Mouse (Mus musculus) spleen, postnatal 36 days (tissue): ENCODE measurements around the gene Stpg4.

Source experiments
- DNase-seq, 2 experiments: peaks; one replicate each; pipeline ENCODE4 v3.0.0; 2022; ENCODE audit warnings: low spot score in 2 of 2, mixed read lengths in 1 of 2

Stpg4 gene

DNA sequence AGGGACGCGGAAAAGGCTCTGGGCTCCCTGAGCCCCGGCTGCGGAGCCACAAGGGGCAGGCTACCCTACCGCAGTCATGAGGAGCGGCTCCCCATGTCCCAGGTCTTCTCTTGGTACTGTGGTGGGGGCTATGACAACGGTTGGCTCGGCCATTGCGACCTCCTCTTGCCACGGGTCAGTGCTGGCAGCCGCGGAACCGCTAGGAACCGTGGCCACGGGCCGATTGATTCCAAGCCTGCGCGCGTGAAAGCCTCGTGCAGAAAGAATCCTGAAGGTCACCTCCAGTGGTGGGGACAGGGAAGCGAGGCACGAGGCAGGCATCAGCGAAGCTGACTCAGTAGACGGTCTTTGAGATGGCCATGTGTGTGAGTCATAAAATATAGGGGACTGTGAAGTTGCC, at the start of gene Stpg4:
Stpg4 (minus strand) TSS at position 231 of the 400 bp plus-strand sequence.
- no peak for DNase-seq

- no peak for DNase-seq
These were observed 47.8 kb upstream of the Stpg4 start for GRCm38 (mm10) chr17:87475356-87475755.

DNA sequence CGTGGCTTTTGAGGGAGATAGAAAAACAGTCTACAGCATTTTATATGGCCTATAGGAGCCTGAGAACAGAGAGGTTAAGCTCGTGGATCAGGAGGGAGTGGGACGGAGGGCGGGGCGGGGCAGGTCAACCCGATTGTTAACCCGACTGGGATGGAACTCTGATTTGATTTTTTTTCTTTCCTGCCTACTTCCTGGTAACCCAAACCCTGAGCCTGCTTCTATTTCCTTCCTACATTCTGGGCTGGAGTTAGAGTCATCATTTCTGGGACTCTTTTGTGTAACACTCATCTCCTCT, 46.9 kb upstream of the Stpg4 start:
- DNase-seq, result no peak

DNA sequence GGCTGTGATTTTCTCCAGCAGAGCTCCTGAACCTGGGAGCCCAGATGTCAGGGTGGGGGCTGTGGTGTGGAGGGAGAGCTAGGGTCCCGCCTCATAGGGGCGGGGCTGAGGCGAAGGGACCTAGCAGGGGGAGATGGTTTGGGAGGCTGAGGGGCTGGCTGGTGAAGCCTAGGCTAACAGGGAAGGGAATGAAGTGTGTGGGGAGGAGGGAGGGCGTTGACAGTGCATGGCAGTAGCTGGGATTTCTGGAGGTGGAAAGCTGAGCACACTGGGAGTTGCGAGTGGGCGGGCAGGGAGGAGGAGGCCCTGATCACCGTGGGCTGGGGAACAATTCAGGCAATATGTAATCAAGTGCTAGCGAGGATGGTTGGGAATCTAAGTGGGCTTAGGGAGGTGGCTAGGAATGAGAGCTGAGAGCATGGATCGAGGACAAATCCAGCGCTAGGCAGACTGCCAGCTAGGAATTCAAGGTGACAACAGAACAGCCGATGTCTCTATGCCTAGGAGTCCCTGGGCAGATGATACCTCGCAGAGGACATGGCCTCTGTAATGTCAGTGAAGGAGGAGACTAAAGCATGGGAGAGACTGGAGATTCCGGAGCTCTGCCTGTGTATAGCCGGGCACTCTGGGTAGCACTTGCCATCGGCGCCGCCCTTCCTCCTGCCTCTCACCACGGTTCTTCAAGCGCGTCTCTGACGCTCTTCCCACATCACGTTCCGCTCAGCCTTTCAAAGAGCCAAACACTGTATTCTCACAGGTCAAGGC, 46.4 kb upstream of the Stpg4 start:
- DNase-seq, result no peak

GRCm38 (mm10) chr17:87473441-87473735, 45.8 kb upstream of the Stpg4 start:
- DNase-seq, result no peak

GRCm38 (mm10) chr17:87472879-87473278, 45.3 kb upstream of the Stpg4 start:
- no peak for DNase-seq

DNA sequence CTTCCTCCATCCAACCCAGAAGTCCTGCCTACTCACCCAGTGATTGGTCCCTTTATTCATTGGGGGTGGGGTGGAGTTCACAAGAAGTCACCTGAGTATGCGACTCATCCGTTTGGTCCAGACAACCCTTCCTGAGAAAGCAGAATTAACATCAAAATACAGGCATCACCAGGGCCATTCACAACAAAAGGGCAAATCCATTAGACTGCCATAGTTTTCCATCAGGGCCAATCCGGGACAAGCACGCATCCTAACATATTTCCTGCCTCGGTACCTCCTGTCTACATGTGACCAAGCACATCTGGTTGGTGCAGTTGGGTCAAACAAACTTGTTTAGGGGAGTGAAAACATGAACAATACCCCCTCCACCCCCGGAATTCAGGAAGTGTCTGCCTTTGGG, 44.1 kb upstream of the Stpg4 start:
- no peak for DNase-seq

GRCm38 (mm10) chr17:87470797-87471196, 43.3 kb upstream of the Stpg4 start:
- no peak for DNase-seq

- DNase-seq, result no peak
These were observed 42.7 kb upstream of the Stpg4 start for GRCm38 (mm10) chr17:87470282-87470681.

DNA sequence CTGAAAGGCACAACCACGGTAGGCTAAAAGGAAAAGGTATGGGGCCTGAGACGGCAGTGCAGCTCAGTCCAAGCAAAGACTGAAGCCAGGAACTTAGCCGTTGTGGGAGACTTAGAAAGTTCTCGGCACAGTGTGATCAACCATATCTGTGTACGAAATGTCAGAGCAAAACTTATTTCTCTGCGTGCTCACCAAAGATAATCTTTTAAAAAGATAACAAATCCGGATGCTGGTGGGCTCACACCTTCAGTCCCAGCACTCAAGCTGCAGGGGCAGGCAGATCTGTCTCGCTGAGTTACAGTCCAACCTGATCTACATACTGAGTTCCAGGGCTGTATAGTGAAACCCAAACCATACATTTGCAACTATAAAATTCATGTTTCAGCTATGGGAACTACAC, 41.9 kb upstream of the Stpg4 start:
- DNase-seq, result no peak

- no peak for DNase-seq
These were observed 41.1 kb upstream of the Stpg4 start for GRCm38 (mm10) chr17:87468616-87469015.

- DNase-seq, result no peak
These were observed 34.0 kb upstream of the Stpg4 start for GRCm38 (mm10) chr17:87461499-87461896.

DNA sequence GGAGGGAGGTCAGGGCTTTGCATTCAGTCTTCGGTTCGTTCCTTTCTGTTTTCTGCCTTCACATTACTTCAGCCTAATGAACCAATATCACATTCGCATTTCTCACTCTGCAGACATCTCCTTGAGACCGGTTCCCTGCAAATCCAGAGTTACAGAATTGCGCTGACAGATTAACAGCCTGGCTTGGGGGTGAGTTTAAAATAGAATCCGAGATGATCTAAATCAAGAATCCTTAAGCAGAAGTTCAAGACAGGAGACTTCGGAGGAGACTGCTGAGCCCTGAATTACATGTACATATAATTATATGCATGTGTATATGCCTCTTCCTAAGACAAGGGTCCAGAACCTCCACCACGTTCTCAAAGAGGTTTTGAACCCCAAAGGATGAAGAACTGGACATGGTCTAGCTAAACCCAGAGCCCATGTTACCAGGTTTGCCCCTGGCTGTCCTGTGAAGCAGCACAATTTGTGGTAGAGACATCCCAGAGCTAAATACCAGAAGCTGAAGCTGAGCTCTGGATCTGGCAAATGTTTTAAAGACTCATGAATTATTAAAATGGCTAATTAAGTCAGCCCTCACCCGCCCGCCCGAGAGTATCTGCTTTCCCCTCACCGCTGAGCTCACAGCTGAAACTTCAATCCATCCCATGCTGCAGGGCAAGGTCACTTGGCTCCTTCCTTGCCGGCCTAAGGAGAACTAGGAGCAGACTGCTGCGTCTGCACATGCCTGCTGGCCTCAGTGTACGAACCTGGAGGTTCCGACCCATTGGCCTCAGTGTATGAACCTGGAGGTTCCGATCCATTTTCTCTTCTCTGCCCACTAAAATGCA, 33.3 kb upstream of the Stpg4 start:
- no peak for DNase-seq

DNA sequence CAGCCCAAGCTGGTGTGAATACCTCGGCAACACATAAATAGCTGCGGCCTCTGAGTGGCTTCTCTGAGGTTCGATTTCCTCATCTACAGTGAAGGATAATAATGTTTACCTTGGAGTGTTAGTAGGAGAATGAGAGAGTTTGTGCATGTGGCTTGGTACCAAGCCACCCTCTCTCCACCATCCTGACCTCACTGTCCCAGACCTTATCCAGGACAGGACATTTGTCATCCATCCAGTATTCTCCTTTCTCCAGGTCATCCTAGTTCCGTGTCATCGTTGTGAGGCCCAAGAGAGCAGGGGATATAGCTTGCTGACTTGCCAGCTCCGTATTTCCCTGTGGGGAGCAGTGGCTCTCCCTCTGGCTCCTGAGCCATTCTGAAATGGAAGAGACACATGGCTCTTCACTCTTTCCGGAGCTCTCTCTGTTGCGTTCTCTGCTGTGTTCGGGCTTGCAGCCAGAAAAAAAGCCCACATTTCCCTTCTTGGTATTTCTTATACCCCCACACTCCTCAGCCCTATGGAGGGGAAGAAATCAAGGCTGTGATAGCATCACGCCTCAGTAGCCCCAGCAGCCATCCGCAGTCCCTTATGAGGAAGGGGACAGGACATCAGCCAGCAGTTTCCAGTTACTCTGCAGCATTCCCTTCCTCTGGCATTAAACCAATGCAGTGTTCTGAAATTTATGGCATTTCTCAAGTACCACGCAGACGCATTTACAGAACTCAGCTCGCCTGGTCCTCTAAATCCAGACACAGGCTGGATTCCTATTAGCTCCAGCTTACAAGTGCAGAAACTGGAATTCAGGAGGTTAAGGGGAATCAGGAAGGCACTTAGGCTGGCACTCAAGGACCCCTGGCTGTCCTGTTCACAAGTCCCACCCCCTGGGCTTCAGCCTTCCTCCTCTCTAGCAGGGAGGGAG, 32.5 kb upstream of the Stpg4 start:
- DNase-seq, result no peak

DNA sequence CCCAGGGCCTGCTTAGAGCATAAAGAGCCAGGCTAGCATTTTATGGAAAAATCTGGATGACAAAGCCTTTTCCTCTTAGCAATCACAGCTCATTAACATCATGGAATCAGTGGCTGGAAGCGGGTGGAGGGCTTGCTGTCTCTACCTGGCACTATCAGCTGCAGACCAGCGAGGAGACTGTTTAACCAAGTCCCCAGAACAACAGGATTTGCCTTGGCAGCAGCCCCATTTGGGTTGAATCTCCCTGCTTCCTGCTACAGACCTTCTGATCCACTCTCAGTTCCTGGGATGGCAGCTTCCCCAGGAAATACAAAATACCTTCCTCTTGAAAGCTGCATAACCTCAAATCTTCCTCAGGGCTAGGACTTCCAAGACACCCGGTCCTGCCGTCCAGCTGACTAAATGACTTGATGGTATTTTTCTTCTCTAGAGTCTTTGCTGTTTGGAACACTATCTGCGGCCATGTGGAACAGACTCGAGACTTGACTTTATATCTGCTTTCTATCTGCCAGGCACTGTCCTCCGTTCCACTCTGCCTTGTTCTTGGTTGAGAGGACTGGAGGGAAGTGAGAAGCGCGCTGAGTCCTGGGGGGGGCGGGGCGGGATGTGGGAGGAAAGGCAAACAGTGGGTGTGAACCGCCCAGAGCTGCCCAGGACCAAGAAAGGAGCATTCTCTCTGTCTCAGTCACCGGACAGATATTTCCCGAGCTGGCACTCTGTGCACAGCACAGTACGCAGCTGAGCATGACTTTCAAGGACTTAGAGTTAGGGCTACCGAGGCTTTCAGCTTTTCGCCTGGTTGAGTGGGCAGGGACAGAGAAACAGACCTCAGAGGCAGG, 31.6 kb upstream of the Stpg4 start:
- no peak for DNase-seq

- no peak for DNase-seq
These were observed 30.4 kb upstream of the Stpg4 start for GRCm38 (mm10) chr17:87457961-87458360.

GRCm38 (mm10) chr17:87454121-87454520, 26.6 kb upstream of the Stpg4 start:
- DNase-seq, result no peak

DNA sequence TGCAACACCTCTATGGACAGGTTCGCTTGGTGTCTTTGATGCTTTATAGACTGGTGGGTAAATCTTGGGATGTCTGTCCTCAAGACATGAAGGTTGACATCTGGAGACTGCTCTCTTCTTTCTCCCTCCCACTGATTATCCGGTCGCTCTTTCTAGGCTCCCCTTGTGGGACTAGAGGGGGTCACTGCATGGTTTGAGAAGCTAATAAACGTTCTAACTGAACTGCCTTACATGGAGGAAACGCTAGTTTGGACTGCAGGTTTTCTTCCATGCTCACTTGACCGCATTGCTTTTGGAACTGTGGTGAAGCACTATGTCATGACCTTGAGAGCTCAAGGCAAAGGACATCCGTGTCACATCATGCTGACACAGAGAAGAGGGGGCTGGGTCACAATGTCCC, 25.8 kb upstream of the Stpg4 start:
- DNase-seq, result no peak

GRCm38 (mm10) chr17:87448881-87449280, 21.3 kb upstream of the Stpg4 start:
- DNase-seq, result no peak

DNA sequence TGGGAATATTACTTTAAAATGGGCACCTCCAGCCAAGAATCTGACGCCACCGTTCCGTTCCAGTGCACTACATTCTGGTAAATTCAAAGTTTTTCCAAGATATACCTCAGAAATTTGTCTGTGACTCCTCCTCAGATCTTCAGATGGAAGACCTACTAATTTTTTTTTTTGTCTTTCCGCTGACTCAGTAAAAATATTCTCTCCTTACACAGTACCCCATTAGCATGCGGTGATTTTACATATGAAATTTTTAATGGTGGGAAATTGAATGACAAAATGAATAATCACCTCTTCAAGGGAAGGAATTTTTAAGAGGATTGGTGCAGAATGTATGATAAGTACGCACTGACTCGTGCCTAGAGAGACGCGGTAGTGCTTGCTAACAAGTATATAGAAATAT, 20.8 kb upstream of the Stpg4 start:
- DNase-seq, result no peak

GRCm38 (mm10) chr17:87447612-87448200, 20.2 kb upstream of the Stpg4 start:
- DNase-seq, result no peak
